Mouse (Mus musculus) urinary bladder, postnatal 4 days (tissue): ENCODE data around the gene Sirt2.

Experiments used
- DNase-seq, 2 experiments: peaks; one replicate each; pipeline ENCODE4 v3.0.0; 2021 to 2022; ENCODE audit warnings: low spot score in 2 of 2

The Sirt2 gene

GRCm38 (mm10) chr7:28816201-28816600 lies 49.7 kb downstream of the Sirt2 start:
- no peak for DNase-seq

DNA sequence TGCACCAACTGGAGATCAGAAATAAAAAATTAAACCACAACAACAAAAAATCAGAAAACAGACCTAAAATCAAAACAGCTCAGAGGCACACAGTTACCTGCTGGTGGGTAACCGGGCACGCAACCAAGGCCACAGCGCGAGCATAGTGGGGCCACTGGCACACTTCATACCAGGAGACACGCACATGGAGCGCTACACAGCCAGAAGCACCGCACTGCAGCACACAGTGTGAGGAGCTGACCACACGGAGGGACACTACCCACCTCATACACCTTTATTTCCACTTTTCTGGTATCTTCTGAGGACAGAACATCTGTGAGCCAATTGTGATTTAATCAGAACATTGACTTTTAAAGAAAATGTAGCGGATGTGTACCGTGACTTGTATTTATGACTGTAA lies 50.4 kb downstream of the Sirt2 start:
- DNase-seq, result no peak

- no peak for DNase-seq
These were observed 51.0 kb downstream of the Sirt2 start for GRCm38 (mm10) chr7:28817524-28817923.

GRCm38 (mm10) chr7:28817957-28818356 lies 51.4 kb downstream of the Sirt2 start:
- no peak for DNase-seq

GRCm38 (mm10) chr7:28818436-28818835 lies 51.9 kb downstream of the Sirt2 start:
- DNase-seq, result no peak

DNA sequence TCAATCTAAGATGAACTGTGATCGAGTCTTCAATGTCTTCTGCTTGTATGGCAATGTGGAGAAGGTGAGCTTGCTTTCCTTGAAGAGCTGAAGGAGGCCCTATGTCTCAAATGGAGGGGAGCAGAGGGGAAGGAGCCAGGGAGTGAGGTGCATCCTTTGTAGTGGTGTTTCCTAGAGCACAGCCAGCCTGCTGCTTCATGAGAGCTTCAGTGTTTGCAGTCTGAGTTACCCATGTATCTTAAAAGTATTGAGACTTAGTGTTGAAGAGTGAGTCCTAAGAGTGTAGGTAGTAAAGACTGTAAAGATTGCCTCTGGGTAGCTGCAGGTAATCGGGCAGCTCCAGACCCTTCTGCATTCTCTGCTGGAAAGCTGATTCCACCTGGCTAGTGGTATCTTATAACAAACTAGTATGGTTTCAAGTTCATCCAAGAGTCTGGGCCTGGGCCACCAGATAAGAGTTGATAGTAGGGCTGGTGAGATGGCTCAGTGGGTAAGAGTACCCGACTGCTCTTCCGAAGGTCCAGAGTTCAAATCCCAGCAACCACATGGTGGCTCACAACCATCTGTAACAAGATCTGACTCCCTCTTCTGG lies 52.4 kb downstream of the Sirt2 start:
- DNase-seq, result no peak

GRCm38 (mm10) chr7:28819571-28819970 lies 53.0 kb downstream of the Sirt2 start:
- DNase-seq, result no peak

GRCm38 (mm10) chr7:28820358-28821260 lies 54.1 kb downstream of the Sirt2 start:
- DNase-seq, result no peak

- no peak for DNase-seq
These were observed 54.8 kb downstream of the Sirt2 start for GRCm38 (mm10) chr7:28821261-28821831.

DNA sequence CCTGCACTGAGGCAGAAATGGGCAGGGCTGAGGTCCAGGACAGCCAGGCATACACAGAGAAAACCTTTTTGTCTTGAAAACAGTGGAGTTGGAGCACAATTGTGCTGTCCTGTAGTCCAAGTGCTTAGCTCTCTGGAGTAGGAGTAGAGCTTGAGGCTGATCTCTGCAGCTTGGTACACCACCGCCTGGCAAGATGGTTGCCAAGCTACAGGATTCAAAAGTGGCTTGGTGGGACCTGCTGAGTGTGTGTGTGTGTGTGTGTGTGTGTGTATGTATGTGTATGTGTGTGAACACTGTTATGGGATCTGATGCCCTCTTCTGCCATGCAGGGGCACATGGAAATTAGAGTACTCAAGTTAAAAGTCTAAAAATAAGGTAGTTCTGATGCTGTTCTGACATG lies 56.0 kb downstream of the Sirt2 start:
- DNase-seq, result no peak

DNA sequence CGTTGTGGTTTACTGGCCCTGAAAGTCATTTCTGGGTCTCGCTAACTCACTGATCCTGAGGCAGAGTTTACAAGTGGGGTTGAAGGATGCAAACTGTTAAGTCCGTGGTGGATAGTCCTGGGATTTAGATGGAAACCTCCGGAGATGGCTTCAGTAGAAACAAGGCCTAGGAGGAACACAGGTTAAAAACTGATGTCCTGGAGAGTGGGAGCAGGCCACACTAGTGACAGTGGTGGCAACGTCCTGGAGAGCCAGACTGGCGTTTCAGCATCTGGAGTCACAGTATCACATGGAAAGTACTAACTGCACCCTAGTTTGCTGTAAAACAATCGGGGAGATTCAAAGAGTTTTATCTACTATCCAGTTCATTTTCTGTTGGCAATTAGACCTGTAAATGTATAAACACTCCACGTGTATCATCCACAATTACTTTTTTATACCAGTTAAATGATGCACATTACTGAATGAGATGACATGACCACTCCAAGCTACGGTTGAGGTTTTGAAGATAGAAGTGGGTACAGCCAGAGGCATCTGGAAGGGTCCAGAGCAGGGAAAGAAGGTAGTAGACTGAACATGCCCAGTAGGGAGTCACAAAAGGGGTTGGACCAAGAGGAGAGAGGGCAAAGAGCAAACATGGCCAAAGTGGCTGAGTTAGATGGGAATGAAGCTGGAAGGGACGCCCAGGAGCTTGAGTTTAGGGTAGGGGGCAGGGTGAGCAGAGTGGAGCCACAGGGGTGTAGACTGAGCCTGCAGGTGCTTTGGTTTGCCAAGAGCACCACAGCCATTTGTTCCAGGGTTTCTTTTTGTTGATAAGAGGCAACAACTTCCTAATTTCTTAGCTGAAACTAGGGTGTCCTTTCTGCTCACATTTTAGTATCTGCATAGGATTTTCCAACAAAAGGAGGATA lies 56.7 kb downstream of the Sirt2 start:
- DNase-seq, result no peak

DNA sequence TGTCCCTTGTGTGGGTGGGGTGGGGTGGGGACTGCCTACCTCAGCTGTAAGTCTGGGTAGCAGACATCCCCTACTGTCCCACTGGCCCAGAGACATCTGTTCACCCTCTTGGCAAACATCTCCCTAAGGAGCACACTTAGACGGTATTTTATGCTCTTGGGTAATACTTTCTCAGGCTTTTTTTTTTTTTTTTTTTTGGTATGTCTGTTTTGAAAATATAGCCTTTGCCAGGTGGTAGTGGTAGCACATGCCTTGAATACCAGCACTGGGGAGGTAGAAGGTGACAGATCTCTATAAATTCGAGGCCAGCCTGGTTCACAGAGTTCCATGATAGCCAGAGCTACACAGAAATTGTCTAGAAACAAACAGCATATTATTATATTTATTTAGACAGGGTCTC lies 57.4 kb downstream of the Sirt2 start:
- DNase-seq, result no peak

DNA sequence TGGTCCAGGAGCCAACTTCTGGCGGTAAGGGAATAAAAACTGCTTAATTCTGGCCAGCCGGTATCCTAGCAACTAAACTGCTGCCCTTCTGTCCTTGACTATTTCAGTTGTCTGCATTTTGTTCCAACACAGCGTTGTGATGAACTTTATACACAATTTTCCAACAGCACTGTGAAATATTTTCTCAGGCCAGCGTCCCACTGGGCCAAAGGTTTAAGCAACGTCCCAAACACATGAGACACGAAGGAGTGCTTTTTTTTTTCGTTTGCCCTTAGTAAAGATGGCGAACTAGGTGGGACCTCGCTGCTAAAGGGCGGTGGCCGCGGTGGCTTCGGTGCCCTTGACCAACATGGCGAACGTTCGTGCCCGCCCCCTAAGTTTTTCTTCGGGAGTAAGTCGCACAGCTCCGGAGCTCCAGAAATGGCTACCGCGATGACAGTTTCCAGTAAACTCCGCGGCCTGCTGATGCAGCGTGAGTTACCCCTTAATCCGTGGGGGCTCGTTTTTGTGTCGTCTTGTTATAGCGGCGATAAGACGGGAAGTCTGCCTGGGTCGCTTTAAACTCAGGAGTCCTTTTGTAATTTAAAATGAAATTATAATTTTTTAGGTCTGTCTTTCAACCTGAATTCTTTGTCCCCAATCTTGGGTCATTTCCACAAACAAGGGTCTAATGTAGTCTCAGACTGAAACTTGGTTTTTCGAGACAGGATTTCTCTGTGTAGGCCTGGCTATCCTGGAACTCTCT lies 58.6 kb downstream of the Sirt2 start, which contains the start of gene Ech1:
Ech1 (plus strand) TSS at position 277 of the 745 bp plus-strand sequence.
- peak; percentile 90 to 94 for DNase-seq

DNA sequence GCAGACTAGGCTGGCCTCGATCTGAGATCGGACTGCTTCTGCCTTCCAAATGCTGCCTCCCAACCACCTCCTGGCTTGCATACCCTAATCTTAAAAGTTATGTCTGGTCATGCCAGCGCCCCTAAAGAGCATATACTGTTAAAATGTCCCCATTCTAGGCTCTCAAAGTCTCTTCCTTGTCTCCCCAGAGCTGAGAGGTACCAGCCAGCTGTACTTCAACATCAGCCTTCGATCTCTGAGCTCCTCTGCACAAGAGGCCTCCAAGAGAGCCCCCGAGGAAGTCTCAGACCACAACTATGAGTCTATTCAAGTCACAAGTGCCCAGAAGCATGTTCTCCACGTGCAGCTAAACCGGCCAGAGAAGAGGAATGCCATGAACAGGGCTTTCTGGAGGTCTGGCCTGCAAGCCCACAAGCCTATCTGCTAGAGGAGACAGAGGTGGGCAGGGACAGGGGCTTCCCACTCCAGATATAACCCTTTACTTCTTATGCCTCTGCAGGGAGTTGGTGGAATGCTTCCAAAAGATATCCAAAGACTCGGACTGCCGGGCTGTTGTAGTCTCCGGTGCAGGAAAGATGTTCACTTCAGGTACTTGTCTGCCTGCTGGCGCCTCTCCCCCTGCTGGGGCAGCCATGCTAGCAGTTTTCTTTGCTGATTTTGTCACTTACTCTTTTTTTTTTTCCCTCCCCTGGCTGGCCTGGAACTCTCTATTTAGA lies 59.3 kb downstream of the Sirt2 start:
- DNase-seq, result peak in 1 of 2 experiments; percentile 45

DNA sequence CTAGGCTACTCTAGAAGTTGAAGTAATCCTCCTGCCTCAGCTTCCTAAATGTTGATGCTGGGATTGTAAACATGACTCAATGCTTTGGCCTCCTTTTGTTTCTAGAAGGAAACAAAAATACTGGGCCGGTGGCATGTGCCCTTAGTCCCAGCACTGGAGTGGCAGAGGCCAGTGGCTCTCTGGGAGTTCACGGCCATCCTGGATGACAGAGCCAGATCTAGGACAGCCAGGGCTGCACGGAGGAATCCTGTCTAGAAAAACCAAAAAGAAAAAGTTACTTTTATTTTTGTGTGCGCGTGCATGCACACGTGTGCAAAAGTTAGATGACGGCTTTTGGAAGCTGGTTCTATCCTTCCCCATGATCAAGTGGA lies 59.9 kb downstream of the Sirt2 start:
- DNase-seq, result no peak

GRCm38 (mm10) chr7:28827338-28827737 lies 60.8 kb downstream of the Sirt2 start:
- DNase-seq, result no peak

- no peak for DNase-seq
These were observed 63.3 kb downstream of the Sirt2 start for GRCm38 (mm10) chr7:28829821-28830220.

- DNase-seq, result no peak
These were observed 64.4 kb downstream of the Sirt2 start for GRCm38 (mm10) chr7:28830981-28831380.

GRCm38 (mm10) chr7:28831411-28832125 lies 65.0 kb downstream of the Sirt2 start:
- no peak for DNase-seq

DNA sequence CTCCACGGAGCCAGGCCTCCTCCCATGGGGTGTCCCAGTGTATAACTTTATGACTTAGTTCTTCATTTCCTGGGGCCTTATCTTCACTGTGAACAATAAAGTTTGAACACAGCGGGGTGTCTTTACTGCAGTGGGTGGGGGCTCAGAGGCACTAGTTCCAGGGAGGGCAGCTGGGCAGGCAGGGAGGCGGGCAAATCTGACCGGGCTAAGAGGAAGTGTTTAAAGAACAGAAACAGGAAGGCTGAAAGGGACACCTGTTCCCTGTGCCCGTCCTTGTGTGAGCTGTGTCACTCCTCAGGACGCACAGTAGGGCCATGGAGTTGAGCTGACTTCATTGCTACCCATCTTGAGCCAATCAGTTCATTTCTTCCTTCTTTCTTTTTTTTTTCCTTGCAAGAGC lies 65.6 kb downstream of the Sirt2 start:
- DNase-seq, result no peak
